Mouse (Mus musculus): ENCODE data around the gene Phkg2. TPM values are rescaled to one million over a fixed set of nuclear protein-coding genes. Genes with fewer than 3 reads are reported as not detected.

The Phkg2 gene
- 55.1 and 56.2 TPM in 2 replicates for polyA plus RNA-seq (2014; fragmentation: Nextera tagmentation; extraction: Ambion mirVana)

DNA sequence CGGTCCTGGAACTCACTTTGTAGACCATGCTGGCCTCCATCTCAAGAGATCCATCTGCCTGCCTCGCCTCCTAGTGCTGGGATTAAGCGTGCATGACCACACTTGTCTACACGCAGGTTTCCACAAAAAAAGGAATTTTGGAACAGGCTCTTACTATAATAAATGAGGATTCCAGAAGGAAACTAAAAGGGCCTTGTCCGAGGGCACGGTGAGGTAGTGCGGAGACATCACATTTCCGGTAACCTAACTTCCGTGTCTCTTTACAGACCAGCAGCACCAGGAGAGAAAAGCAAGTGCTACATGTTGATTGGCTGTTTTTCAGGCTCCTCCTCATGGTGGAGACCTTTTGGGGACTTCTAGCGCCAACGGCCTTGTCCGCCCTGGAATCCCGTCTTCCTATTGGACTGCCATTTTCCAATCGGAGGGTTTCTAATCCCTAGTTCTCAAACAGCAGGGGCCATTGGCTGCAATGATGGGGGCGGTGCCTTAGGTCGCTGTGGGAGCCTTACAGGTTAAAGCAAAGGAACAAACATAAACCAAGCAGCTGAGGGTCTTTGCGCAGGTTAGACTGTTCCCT lies at the start of gene Phkg2:
Phkg2 (plus strand) TSS at position 446 of the 577 bp plus-strand sequence.
- Histone ChIP-seq H3K9ac (ENCODE audit: low read length) (peak within 1 kb of the TSS; percentile 88), H3K27me3 (ENCODE audit: control insufficient read depth, insufficient read depth, low read length) (no peaks in the 10 kb centered on the region), H3K4me2 (peak within 1 kb of the TSS; percentile 95), H3K9me3 (ENCODE audit: control insufficient read depth, low read length) (no peaks in the 10 kb centered on the region), H3K4me1 (ENCODE audit: control insufficient read depth, insufficient read depth, low read length) (peaks cover 14% of the 10 kb centered on the region), H3K27ac (ENCODE audit: low read depth, low read length) (peak within 1 kb of the TSS; percentile 61), H3K36me3 (ENCODE audit: control insufficient read depth, insufficient read depth, low read length) (peaks cover 4% of the 10 kb centered on the region; the same call in 1 of the 2 replicates), H3K4me3 (ENCODE audit: low read depth, low read length) (peak within 1 kb of the TSS; percentile 78)
- ATAC-seq (ENCODE audit: low FRiP score): peak; percentile 98
- DNase-seq (ENCODE audit: low spot score, missing footprints): peak; percentile 95
- under 1% methylated on average over 17 of the region's 17 CpGs for WGBS

DNA sequence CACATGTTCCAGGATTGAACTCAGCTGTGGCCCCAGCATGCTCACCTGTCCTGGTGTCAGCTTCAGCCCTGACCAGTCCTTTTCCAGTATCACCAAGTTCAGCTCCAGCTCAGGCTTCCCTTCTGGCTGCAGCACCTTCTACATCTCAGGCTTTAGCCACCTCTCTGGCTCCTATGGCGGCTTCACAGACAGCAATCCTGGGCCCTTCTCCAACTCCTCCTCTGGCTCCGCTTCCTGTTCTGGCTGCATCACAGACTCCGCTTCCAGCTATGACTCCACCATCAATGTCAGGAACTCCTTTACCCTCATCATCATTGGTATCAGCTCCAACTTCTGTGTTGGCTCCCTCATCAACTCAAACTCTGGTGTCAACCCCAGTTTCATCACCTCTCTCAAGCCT lies 31.5 kb upstream of the Phkg2 start:
- no peak for DNase-seq (ENCODE audit: low spot score, missing footprints)
- ATAC-seq (ENCODE audit: low FRiP score): no peak
- H3K9ac ChIP-seq (ENCODE audit: low read length): no peak overlapping the region
- no peak overlapping the region for H3K4me3 ChIP-seq (ENCODE audit: low read depth, low read length)
- H3K36me3 ChIP-seq (ENCODE audit: control insufficient read depth, insufficient read depth, low read length): peaks cover 66% of the 10 kb centered on the region
- no peaks in the 10 kb centered on the region for H3K9me3 ChIP-seq (ENCODE audit: control insufficient read depth, low read length)
- no peaks in the 10 kb centered on the region for H3K27me3 ChIP-seq (ENCODE audit: control insufficient read depth, insufficient read depth, low read length)
- H3K4me2 ChIP-seq: no peak overlapping the region
- H3K4me1 ChIP-seq (ENCODE audit: control insufficient read depth, insufficient read depth, low read length): no peaks in the 10 kb centered on the region
- 99% methylated on average over 3 of the region's 3 CpGs for WGBS
- H3K27ac ChIP-seq (ENCODE audit: low read depth, low read length): no peak overlapping the region

DNA sequence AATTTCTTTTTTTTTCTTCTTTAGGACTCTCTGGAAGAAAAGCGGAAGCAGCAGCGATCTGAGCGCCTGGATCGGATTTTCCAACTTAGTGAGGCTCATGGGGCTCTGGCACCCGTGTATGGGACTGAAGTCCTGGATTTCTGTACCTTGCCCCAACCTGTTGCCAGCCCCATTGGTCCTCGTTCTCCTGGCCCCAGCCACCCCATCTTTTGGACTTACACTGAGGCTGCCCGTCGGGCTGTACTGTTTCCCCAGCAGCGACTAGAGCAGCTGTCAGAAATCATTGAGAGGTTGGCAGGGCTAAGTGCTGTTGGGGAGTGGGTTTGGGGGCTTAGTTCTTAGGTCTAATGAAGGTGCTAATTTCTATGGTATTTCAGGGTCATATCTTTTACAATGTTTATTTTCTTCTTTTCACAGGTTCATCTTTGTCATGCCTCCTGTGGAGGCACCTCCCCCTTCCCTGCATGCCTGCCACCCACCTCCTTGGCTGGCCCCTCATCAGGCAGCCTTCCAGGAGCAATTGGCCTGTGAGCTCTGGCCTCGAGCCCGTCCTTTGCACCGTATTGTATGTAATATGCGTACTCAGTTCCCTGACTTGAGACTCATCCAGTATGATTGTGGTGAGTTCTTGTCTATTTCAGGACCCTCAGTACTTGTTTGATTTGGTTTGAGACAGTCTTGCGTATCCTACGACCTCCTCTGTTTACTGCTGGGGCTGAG lies 23.9 kb upstream of the Phkg2 start:
- no peak overlapping the region for H3K4me2 ChIP-seq
- H3K9ac ChIP-seq (ENCODE audit: low read length): no peak overlapping the region
- no peak overlapping the region for H3K27ac ChIP-seq (ENCODE audit: low read depth, low read length)
- ATAC-seq (ENCODE audit: low FRiP score) (no peak), DNase-seq (ENCODE audit: low spot score, missing footprints) (no peak)
- H3K9me3 ChIP-seq (ENCODE audit: control insufficient read depth, low read length): no peaks in the 10 kb centered on the region
- H3K36me3 ChIP-seq (ENCODE audit: control insufficient read depth, insufficient read depth, low read length): peaks cover 33% of the 10 kb centered on the region
- H3K4me1 ChIP-seq (ENCODE audit: control insufficient read depth, insufficient read depth, low read length): no peaks in the 10 kb centered on the region
- no peaks in the 10 kb centered on the region for H3K27me3 ChIP-seq (ENCODE audit: control insufficient read depth, insufficient read depth, low read length)
- WGBS: 91% methylated on average over 15 of the region's 15 CpGs
- H3K4me3 ChIP-seq (ENCODE audit: low read depth, low read length): no peak overlapping the region

DNA sequence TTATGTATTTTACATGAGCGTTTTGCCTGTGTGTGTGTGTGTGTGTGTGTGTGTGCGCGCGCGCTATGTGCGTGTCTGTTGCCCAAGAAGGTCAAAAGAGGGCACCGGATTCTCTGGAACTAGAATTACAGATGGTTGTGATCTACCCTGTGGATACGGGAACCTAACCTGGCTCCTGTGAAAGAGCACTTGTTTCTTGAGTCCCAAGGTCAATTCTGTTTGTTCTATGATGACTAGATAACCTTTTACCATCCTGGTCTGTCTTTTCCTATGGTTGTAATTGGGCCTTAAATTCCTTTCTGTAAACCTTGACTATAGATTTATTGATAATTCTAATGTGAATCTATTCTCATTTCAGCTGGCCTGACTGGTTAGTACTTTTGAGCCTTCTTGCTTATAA lies 21.6 kb upstream of the Phkg2 start:
- WGBS: 94% methylated on average over 8 of the region's 8 CpGs
- H3K4me3 ChIP-seq (ENCODE audit: low read depth, low read length): no peak overlapping the region
- DNase-seq (ENCODE audit: low spot score, missing footprints) (no peak), ATAC-seq (ENCODE audit: low FRiP score) (no peak)
- no peaks in the 10 kb centered on the region for H3K9me3 ChIP-seq (ENCODE audit: control insufficient read depth, low read length)
- no peak overlapping the region for H3K27ac ChIP-seq (ENCODE audit: low read depth, low read length)
- H3K9ac ChIP-seq (ENCODE audit: low read length): no peak overlapping the region
- peaks cover 34% of the 10 kb centered on the region for H3K36me3 ChIP-seq (ENCODE audit: control insufficient read depth, insufficient read depth, low read length)
- no peaks in the 10 kb centered on the region for H3K4me1 ChIP-seq (ENCODE audit: control insufficient read depth, insufficient read depth, low read length)
- H3K27me3 ChIP-seq (ENCODE audit: control insufficient read depth, insufficient read depth, low read length): no peaks in the 10 kb centered on the region
- H3K4me2 ChIP-seq: no peak overlapping the region

DNA sequence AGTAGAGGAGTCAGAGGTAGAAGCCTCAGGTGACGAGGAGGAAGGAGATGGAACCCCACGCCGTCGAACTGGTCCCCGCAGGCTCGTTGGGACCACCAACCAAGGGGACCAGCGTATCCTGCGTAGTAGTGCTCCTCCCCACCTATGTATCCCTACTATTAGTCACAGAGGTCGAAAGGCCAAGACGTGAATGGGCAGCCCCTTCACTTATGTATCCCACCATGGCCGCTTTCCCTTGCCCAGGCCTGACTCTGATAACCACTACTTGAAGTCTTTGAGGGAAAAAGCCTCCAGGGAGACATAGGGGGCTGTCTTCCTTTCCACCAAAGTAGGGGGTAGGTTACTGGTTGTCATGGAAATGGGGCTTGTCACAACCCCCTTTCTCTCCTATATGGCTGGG lies 12.6 kb upstream of the Phkg2 start:
- 92% methylated on average over 11 of the region's 11 CpGs for WGBS
- H3K27ac ChIP-seq (ENCODE audit: low read depth, low read length): no peak overlapping the region
- DNase-seq (ENCODE audit: low spot score, missing footprints): peak; percentile 76
- H3K9me3 ChIP-seq (ENCODE audit: control insufficient read depth, low read length): no peaks in the 10 kb centered on the region
- H3K9ac ChIP-seq (ENCODE audit: low read length): no peak overlapping the region
- no peak for ATAC-seq (ENCODE audit: low FRiP score)
- no peaks in the 10 kb centered on the region for H3K4me1 ChIP-seq (ENCODE audit: control insufficient read depth, insufficient read depth, low read length)
- H3K4me3 ChIP-seq (ENCODE audit: low read depth, low read length): no peak overlapping the region
- no peaks in the 10 kb centered on the region for H3K27me3 ChIP-seq (ENCODE audit: control insufficient read depth, insufficient read depth, low read length)
- peaks cover 31% of the 10 kb centered on the region for H3K36me3 ChIP-seq (ENCODE audit: control insufficient read depth, insufficient read depth, low read length)
- no peak overlapping the region for H3K4me2 ChIP-seq

DNA sequence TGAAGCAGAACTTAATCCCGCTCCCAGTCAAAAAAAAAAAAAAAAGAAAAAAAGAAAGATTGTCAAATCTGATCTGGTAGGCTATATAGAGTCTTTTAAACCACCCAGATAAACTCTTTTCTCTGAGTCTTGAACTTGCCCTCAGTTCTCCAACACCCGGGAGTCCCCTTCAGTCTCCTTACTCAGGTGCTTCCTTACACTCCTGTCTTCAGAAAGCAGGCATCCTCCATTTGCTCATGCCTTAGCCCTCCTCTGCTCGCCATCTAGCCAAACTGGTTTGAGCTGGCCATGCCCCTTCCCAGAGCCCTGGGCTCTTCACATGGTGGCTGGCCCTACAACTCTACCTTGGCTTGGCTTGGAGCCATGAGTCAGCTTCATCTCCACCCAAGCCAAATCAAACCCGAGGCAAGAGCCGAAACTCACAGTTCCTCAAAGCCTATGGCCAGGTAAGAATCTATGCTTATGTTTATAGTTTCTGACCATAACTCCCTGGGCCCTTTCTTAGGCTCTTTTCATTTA lies 11.7 kb upstream of the Phkg2 start, which contains the start of gene Tmem265:
Tmem265 (plus strand) TSS at position 51 of the 519 bp plus-strand sequence.
- 91% methylated on average over 5 of the region's 5 CpGs for WGBS
- Histone ChIP-seq H3K27me3 (ENCODE audit: control insufficient read depth, insufficient read depth, low read length) (no peaks in the 10 kb centered on the region), H3K36me3 (ENCODE audit: control insufficient read depth, insufficient read depth, low read length) (peaks cover 30% of the 10 kb centered on the region), H3K9ac (ENCODE audit: low read length) (no peak within 1 kb of the TSS), H3K9me3 (ENCODE audit: control insufficient read depth, low read length) (no peaks in the 10 kb centered on the region), H3K4me2 (no peak within 1 kb of the TSS), H3K27ac (ENCODE audit: low read depth, low read length) (no peak within 1 kb of the TSS), H3K4me3 (ENCODE audit: low read depth, low read length) (no peak within 1 kb of the TSS), H3K4me1 (ENCODE audit: control insufficient read depth, insufficient read depth, low read length) (no peaks in the 10 kb centered on the region)
- DNase-seq (ENCODE audit: low spot score, missing footprints) (no peak), ATAC-seq (ENCODE audit: low FRiP score) (no peak)

DNA sequence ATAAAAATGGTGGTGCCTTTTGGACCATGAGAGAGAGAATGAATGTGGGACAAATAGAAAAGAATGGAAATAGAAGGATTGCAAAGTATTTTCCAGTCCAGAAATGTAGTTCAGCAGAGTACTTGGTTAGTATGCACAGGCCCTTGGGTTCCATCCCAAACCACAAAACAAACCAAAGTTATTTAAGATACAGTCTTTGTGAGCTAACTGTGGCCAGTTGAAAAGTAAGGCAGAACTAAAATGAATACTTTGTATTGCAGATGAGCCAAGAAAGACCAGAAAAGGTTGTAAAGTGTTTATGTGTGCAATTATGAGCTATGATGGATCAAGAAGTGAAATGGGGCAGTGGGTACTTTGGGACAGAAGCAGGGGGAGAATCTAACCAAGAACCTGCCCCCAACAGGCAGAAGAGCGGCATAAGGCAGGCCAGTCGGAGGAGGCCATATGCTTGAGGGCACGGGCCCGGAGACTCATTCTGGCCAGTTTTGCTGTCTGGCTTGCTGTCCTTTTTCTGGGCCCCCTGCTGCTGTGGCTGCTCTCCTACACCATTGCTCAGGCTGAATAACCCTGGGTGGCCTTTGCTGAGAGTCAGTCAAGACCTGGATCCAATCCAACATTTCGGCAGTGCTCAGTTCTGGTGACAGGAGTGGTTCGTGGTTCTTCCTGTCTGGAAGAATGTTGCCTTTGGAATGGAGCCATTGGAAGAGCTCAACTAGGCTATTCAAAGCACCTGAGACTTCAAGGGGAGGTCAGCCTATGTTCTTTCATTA lies 8.6 kb upstream of the Phkg2 start:
- DNase-seq (ENCODE audit: low spot score, missing footprints) (no peak), ATAC-seq (ENCODE audit: low FRiP score) (no peak)
- 93% methylated on average over 6 of the region's 6 CpGs for WGBS

DNA sequence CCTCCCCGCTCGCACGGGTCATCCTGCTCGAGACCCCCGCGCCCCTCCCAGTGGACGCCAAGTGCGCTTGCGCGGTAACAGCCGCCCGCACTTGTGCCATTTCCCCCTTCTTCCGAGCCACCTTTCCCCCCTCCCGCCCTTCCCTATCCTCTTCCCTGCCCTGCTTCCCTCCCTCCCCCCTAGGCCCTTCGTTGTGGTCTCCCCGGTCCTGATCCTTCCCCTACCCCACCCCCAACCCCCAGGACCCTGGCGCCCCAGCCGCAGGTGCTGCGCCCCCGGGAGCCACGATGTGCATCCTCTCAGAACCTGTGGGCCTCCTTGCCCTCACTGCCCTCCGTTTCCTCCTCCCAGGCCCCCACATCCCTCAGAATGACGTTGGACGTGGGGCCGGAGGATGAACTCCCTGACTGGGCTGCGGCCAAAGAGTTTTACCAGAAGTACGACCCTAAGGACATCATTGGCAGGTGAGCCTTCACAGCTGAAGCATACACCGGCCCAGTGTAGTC lies 416 bp downstream of the Phkg2 start:
- no peaks in the 10 kb centered on the region for H3K9me3 ChIP-seq (ENCODE audit: control insufficient read depth, low read length)
- DNase-seq (ENCODE audit: low spot score, missing footprints): peak; percentile 90
- 1% methylated on average over 24 of the region's 28 CpGs for WGBS

More for the DNA sequence above, 8.6 kb upstream of the Phkg2 start:
- Histone ChIP-seq H3K4me2 (no peak overlapping the region), H3K4me1 (ENCODE audit: control insufficient read depth, insufficient read depth, low read length) (no peaks in the 10 kb centered on the region), H3K27me3 (ENCODE audit: control insufficient read depth, insufficient read depth, low read length) (no peaks in the 10 kb centered on the region), H3K36me3 (ENCODE audit: control insufficient read depth, insufficient read depth, low read length) (peaks cover 14% of the 10 kb centered on the region), H3K9ac (ENCODE audit: low read length) (no peak overlapping the region), H3K27ac (ENCODE audit: low read depth, low read length) (no peak overlapping the region), H3K4me3 (ENCODE audit: low read depth, low read length) (no peak overlapping the region), H3K9me3 (ENCODE audit: control insufficient read depth, low read length) (no peaks in the 10 kb centered on the region)

More for the DNA sequence above, 416 bp downstream of the Phkg2 start:
- Histone ChIP-seq H3K27ac (ENCODE audit: low read depth, low read length) (peak overlapping the region; percentile 36; the same call in 1 of the 2 replicates), H3K4me1 (ENCODE audit: control insufficient read depth, insufficient read depth, low read length) (peaks cover 14% of the 10 kb centered on the region), H3K4me2 (peak overlapping the region; percentile 95), H3K27me3 (ENCODE audit: control insufficient read depth, insufficient read depth, low read length) (no peaks in the 10 kb centered on the region), H3K36me3 (ENCODE audit: control insufficient read depth, insufficient read depth, low read length) (peaks cover 7% of the 10 kb centered on the region; the same call in 1 of the 2 replicates), H3K9ac (ENCODE audit: low read length) (peak overlapping the region; percentile 88), H3K4me3 (ENCODE audit: low read depth, low read length) (peak overlapping the region; percentile 78)
- ATAC-seq (ENCODE audit: low FRiP score): no peak; the same call in 1 of the 2 replicates
